Mouse (Mus musculus): Measurements from ENCODE around the gene Asgr1.

GRCm38 (mm10) chr11:70020022-70020631 lies 33.8 kb upstream of the Asgr1 start:
- no peak for TF ChIP-seq CTCF (IDR thresholded peaks at IDR 0.05; ENCODE audit: borderline replicate concordance, insufficient read depth, low read length)
- peak; percentile 83 for TF ChIP-seq POLR2A (IDR thresholded peaks at IDR 0.05; ENCODE audit: low read depth, low read length)

Data from embryonic fibroblast, embryonic 13.5 days (primary cell).